Mouse (Mus musculus) lung, embryonic 14.5 days (tissue): Measurements from ENCODE around the gene Mindy2. TPM values are rescaled to one million over a fixed set of nuclear protein-coding genes. Genes with fewer than 3 reads are reported as not detected.

ENCODE experiments used
- ATAC-seq: fragments of 200-750 bp; cut with Nextera tagmentation; 2 replicates; pipeline ENCODE4 v1.8.0; 2017; ENCODE audit warnings: mild to moderate bottlenecking, moderate TSS enrichment, moderate library complexity; ENCODE audit not compliant: insufficient read depth
- DNase-seq: peaks from one replicate; pipeline ENCODE4 v3.0.0-alpha.2; 2015
- H3K27ac ChIP-seq: fragments of 300-500 bp; sonication (generic); 2 replicates; pipeline ENCODE4 v1.5.1; 2014; ENCODE audit warnings: low read depth, mild to moderate bottlenecking, moderate library complexity
- H3K27me3 ChIP-seq: fragments of 300-500 bp; sonication (generic); 2 replicates; pipeline ENCODE4 v1.6.1; 2014; ENCODE audit warnings: low read length, control low read depth; ENCODE audit not compliant: insufficient read depth
- H3K36me3 ChIP-seq: fragments of 300-500 bp; sonication (generic); 2 replicates; pipeline ENCODE4 v1.6.1; 2014; ENCODE audit warnings: control low read depth; ENCODE audit not compliant: insufficient read depth
- H3K4me1 ChIP-seq: fragments of 300-500 bp; sonication (generic); 2 replicates; pipeline ENCODE4 v1.6.1; 2014; ENCODE audit warnings: antibody characterized with exemption, control low read depth; ENCODE audit not compliant: insufficient read depth
- H3K4me2 ChIP-seq: fragments of 300-500 bp; sonication (generic); 2 replicates; pipeline ENCODE4 v1.6.1; 2014; ENCODE audit warnings: mild to moderate bottlenecking
- H3K4me3 ChIP-seq: fragments of 300-500 bp; sonication (generic); 2 replicates; pipeline ENCODE4 v1.5.1; 2014; ENCODE audit warnings: low read depth, low read length
- H3K9ac ChIP-seq: fragments of 300-500 bp; sonication (generic); 2 replicates; pipeline ENCODE4 v1.6.1; 2014
- H3K9me3 ChIP-seq: fragments of 300-500 bp; sonication (generic); 2 replicates; pipeline ENCODE4 v1.6.1; 2016; ENCODE audit warnings: low read depth, low read length, control low read depth
- CTCF ChIP-seq: IDR thresholded peaks from 2 replicates; pipeline ENCODE4 v1.5.1; 2016; ENCODE audit warnings: antibody characterized with exemption, low read depth
- WGBS: fragments of 180-500 bp; shearing (Covaris S2); extraction: QIAGEN DNeasy Blood & Tissue Kit; methylation state at CpG from one replicate; pipeline ENCODE4 v1.1.7; 2014; 5-methylcytosine and 5-hydroxymethylcytosine counted together
- polyA plus RNA-seq: library from polyadenylated mRNA; unstranded; fragments of >200 nt; fragmentation: Nextera tagmentation; extraction: Ambion mirVana; gene quantifications from 2 replicates; pipeline ENCODE4 v1.2.1, GENCODE M21; 2014

Mindy2 gene
- polyA plus RNA-seq, 1 experiment from 2014 or later: 11.2 TPM

GRCm38 (mm10) chr9:70602186-70602845, 54.7 kb downstream of the Mindy2 start:
- H3K4me2 ChIP-seq: no peak overlapping the region
- no peaks in the 10 kb centered on the region for H3K27me3 ChIP-seq
- H3K36me3 ChIP-seq: peaks cover 33% of the 10 kb centered on the region
- 81% methylated on average over 1 of the region's 1 CpGs for WGBS
- H3K9me3 ChIP-seq: no peaks in the 10 kb centered on the region
- TF ChIP-seq CTCF: no peak
- no peak overlapping the region for H3K9ac ChIP-seq
- DNase-seq (peak; percentile 27), ATAC-seq (no peak)
- H3K4me1 ChIP-seq: no peaks in the 10 kb centered on the region
- no peak overlapping the region for H3K27ac ChIP-seq
- H3K4me3 ChIP-seq: no peak overlapping the region

- 77% methylated on average over 2 of the region's 2 CpGs for WGBS
- Histone ChIP-seq H3K36me3 (peaks cover 21% of the 10 kb centered on the region), H3K27ac (no peak overlapping the region), H3K4me3 (no peak overlapping the region), H3K27me3 (no peaks in the 10 kb centered on the region), H3K9ac (no peak overlapping the region), H3K9me3 (no peaks in the 10 kb centered on the region), H3K4me2 (no peak overlapping the region), H3K4me1 (no peaks in the 10 kb centered on the region)
- TF ChIP-seq CTCF: no peak
- ATAC-seq (no peak), DNase-seq (no peak)
These were observed 58.7 kb downstream of the Mindy2 start for GRCm38 (mm10) chr9:70598271-70598670.

- Histone ChIP-seq H3K27me3 (no peaks in the 10 kb centered on the region), H3K9me3 (no peaks in the 10 kb centered on the region), H3K4me3 (no peak overlapping the region), H3K4me1 (no peaks in the 10 kb centered on the region), H3K9ac (no peak overlapping the region), H3K36me3 (peaks cover 69% of the 10 kb centered on the region), H3K4me2 (no peak overlapping the region), H3K27ac (no peak overlapping the region)
- ATAC-seq (no peak), DNase-seq (no peak)
- WGBS: 48% methylated on average over 9 of the region's 9 CpGs
- TF ChIP-seq CTCF: no peak
These were observed 65.5 kb downstream of the Mindy2 start for GRCm38 (mm10) chr9:70591486-70591885.

GRCm38 (mm10) chr9:70590775-70591174, 66.2 kb downstream of the Mindy2 start:
- no peaks in the 10 kb centered on the region for H3K9me3 ChIP-seq
- ATAC-seq: no peak
- WGBS: 87% methylated on average over 4 of the region's 4 CpGs
- TF ChIP-seq CTCF: no peak
- no peak overlapping the region for H3K9ac ChIP-seq
- peaks cover 76% of the 10 kb centered on the region for H3K36me3 ChIP-seq
- no peaks in the 10 kb centered on the region for H3K4me1 ChIP-seq
- H3K4me3 ChIP-seq: no peak overlapping the region
- H3K27me3 ChIP-seq: no peaks in the 10 kb centered on the region
- no peak overlapping the region for H3K4me2 ChIP-seq
- no peak for DNase-seq
- H3K27ac ChIP-seq: no peak overlapping the region

- no peak for TF ChIP-seq CTCF
- H3K36me3 ChIP-seq: peaks cover 86% of the 10 kb centered on the region
- 92% methylated on average over 5 of the region's 5 CpGs for WGBS
These were observed 69.8 kb downstream of the Mindy2 start for GRCm38 (mm10) chr9:70587171-70587570.

DNA sequence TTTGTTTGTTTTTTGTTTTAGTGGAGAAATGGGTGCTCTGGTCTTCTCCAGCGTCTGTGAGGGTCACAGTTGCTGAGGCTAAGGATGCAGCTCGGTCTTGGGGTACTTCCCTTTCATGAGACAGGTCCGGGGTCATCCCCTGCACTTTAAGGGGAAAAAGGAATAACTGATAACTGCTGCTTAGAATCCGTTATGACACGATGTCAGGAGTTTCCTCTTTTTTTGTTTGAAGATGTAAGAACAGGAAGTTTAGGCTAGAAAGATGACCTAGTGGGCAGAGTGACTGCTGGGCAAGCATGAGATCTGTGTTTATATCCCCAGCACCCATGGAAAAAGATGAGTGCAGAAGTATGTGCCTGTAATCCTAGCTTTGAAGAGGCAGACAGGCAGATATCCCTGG, 71.8 kb downstream of the Mindy2 start:
- ATAC-seq: no peak
- no peak for DNase-seq
- no peaks in the 10 kb centered on the region for H3K4me1 ChIP-seq
- H3K9ac ChIP-seq: no peak overlapping the region
- H3K36me3 ChIP-seq: peaks cover 84% of the 10 kb centered on the region
- no peak overlapping the region for H3K4me2 ChIP-seq
- no peak overlapping the region for H3K4me3 ChIP-seq
- H3K27ac ChIP-seq: no peak overlapping the region
- no peaks in the 10 kb centered on the region for H3K27me3 ChIP-seq
- 43% methylated on average over 5 of the region's 5 CpGs for WGBS
- TF ChIP-seq CTCF: no peak
- H3K9me3 ChIP-seq: no peaks in the 10 kb centered on the region

More at GRCm38 (mm10) chr9:70587171-70587570, 69.8 kb downstream of the Mindy2 start:
- Histone ChIP-seq H3K4me3 (no peak overlapping the region), H3K27ac (no peak overlapping the region), H3K4me1 (no peaks in the 10 kb centered on the region), H3K9me3 (no peaks in the 10 kb centered on the region), H3K9ac (no peak overlapping the region), H3K27me3 (no peaks in the 10 kb centered on the region), H3K4me2 (no peak overlapping the region)
- no peak for ATAC-seq
- no peak for DNase-seq

DNA sequence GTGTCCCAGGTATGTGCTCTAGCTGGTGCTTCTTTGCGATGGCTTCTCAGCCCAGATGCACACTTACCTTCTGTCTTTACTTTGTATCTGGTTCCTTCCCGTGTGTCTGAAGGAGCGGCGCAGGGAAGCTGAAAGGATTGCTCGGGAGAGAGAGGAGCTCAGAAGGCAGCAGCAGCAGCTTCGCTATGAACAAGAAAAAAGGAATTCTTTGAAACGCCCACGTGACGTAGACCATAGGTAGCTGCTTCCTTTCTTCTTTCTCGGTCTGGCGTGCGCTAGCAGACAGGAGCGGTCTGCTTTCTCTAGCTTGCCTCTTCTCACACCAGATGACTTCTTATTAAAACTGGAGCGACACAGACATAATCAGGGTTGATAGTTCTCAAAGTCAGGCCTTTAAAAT, 72.3 kb downstream of the Mindy2 start:
- TF ChIP-seq CTCF: no peak
- Histone ChIP-seq H3K4me1 (no peaks in the 10 kb centered on the region), H3K9ac (no peak overlapping the region), H3K27me3 (no peaks in the 10 kb centered on the region), H3K4me2 (no peak overlapping the region), H3K27ac (no peak overlapping the region), H3K4me3 (no peak overlapping the region), H3K9me3 (no peaks in the 10 kb centered on the region), H3K36me3 (peaks cover 85% of the 10 kb centered on the region)
- no peak for ATAC-seq
- WGBS: 62% methylated on average over 14 of the region's 14 CpGs
- no peak for DNase-seq
